ENCODE assay signal across 8 mouse cellular contexts in the genomic region with DNA sequence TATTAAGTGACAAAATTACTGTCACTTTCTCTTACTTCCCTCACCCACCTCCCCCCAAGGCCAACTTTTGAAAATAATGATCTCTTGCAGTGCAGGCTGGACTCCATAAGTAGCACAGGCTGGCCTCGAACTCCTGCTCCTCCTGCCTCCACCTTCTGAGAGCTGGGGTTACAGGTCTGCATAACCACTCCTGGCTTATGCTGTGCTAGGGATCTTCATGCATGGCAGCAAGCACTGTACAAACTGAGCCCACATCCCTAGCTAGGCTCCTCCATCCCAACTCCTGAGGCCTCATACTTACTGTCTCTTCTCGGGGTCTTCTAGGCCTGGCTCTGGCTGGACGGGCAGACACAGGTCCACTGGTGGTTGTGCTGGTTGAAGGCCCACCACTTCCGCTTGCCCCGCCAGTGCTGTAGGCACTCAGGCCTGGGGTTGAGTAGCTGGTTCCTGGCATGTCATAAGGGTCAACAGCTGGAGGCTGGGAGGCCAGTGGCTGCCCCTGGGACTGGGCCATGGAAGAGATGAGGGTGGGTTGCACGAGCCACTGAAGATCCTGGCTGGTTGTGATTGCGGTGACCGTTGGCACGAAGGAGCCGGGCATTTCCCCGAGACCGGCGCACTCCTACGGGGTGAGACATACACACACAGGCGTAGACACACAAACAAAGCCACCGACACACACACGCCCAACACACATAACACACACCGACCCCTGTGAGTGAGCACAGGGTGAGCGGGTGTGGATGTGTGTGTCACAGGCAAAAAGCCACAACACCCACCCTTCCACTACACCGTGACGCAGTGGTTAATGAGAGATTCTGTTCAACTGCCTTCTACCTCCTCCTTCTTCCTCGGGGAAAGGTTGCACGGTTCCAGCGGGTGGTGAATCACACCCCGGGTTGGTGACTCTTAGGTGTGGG. TPM values are rescaled to one million over a fixed set of nuclear protein-coding genes. Genes with fewer than 3 reads are reported as not detected.
DNase-seq lines count a peak whose midpoint lies in the region; ATAC-seq and TF ChIP-seq lines count a peak whose summit lies in the region.

No protein-coding gene starts in this region.

- 67% methylated on average over 25 of the region's 25 CpGs for WGBS in hindbrain, embryonic 10.5 days
- WGBS in hindbrain, embryonic 11.5 days, result 74% methylated on average over 25 of the region's 25 CpGs
- WGBS in embryonic facial prominence, embryonic 15.5 days, result 67% methylated on average over 25 of the region's 25 CpGs
- 70% methylated on average over 25 of the region's 25 CpGs for WGBS in midbrain, embryonic 12.5 days

- no peak for DNase-seq in hindbrain, embryonic 10.5 days (ENCODE audit: low spot score)
- DNase-seq in hindbrain, embryonic 11.5 days (ENCODE audit: low spot score), result no peak
- no peak for DNase-seq in spleen, postnatal 4 days (ENCODE audit: low spot score in 2 of 2)
- DNase-seq in frontal cortex, postnatal 14 days (ENCODE audit: low spot score in 2 of 2), result no peak

- H3K4me2 ChIP-seq in hindbrain, embryonic 11.5 days (replicated peaks; ENCODE audit: low read depth, low read length), result no peak overlapping the region
- peak overlapping the region; percentile 97; the same call in 1 of the 2 replicates for H3K4me2 ChIP-seq in embryonic facial prominence, embryonic 15.5 days (replicated peaks)
- H3K4me2 ChIP-seq in midbrain, embryonic 12.5 days (replicated peaks), result peak overlapping the region; percentile 86

- ATAC-seq in hindbrain, embryonic 11.5 days (ENCODE audit: low FRiP score), result no peak
- ATAC-seq in embryonic facial prominence, embryonic 15.5 days (ENCODE audit: insufficient number of reproducible peaks, low FRiP score, low TSS enrichment, low read depth), result no peak
- ATAC-seq in midbrain, embryonic 12.5 days (ENCODE audit: low FRiP score, low read depth), result no peak
- no peak for ATAC-seq in inflammation-experienced regulatory T-cells, adult 6 months

- TF ChIP-seq CTCF in E14TG2a.4 (conservative IDR thresholded peaks at IDR 0.05; ENCODE audit: low read length), result no peak

- H3K4me3 ChIP-seq in hindbrain, embryonic 10.5 days, result peak overlapping the region; percentile 84
- no peak overlapping the region for H3K4me3 ChIP-seq in hindbrain, embryonic 11.5 days (ENCODE audit: low read depth, low read length)
- H3K4me3 ChIP-seq in E14TG2a.4 (replicated peaks; ENCODE audit: low read length), result peak overlapping the region; percentile 26; the same call in 1 of the 2 replicates
- peak overlapping the region; percentile 77; the same call in 1 of the 2 replicates for H3K4me3 ChIP-seq in embryonic facial prominence, embryonic 15.5 days (replicated peaks)
- H3K4me3 ChIP-seq in midbrain, embryonic 12.5 days, result no peak overlapping the region

- H3K36me3 ChIP-seq in hindbrain, embryonic 10.5 days, result no peaks in the 10 kb centered on the region
- H3K36me3 ChIP-seq in hindbrain, embryonic 11.5 days (ENCODE audit: control insufficient read depth, insufficient read depth, low read length), result no peaks in the 10 kb centered on the region
- H3K36me3 ChIP-seq in E14TG2a.4 (ENCODE audit: insufficient read depth, low read length), result no peaks in the 10 kb centered on the region
- no peaks in the 10 kb centered on the region for H3K36me3 ChIP-seq in embryonic facial prominence, embryonic 15.5 days
- no peaks in the 10 kb centered on the region for H3K36me3 ChIP-seq in midbrain, embryonic 12.5 days

- no peaks in the 10 kb centered on the region for H3K9me3 ChIP-seq in hindbrain, embryonic 10.5 days
- H3K9me3 ChIP-seq in hindbrain, embryonic 11.5 days (ENCODE audit: control insufficient read depth, low read length), result no peaks in the 10 kb centered on the region
- no peaks in the 10 kb centered on the region for H3K9me3 ChIP-seq in E14TG2a.4 (ENCODE audit: low read length)
- H3K9me3 ChIP-seq in embryonic facial prominence, embryonic 15.5 days (replicated peaks), result no peaks in the 10 kb centered on the region
- H3K9me3 ChIP-seq in midbrain, embryonic 12.5 days, result no peaks in the 10 kb centered on the region

- H3K4me1 ChIP-seq in hindbrain, embryonic 10.5 days (replicated peaks), result peaks cover 57% of the 10 kb centered on the region
- peaks cover 3% of the 10 kb centered on the region; the same call in 1 of the 2 replicates for H3K4me1 ChIP-seq in hindbrain, embryonic 11.5 days (replicated peaks; ENCODE audit: control insufficient read depth, insufficient read depth, low read length)
- peaks cover 61% of the 10 kb centered on the region for H3K4me1 ChIP-seq in E14TG2a.4 (replicated peaks; ENCODE audit: low read depth, low read length)
- H3K4me1 ChIP-seq in embryonic facial prominence, embryonic 15.5 days, result peaks cover 41% of the 10 kb centered on the region
- H3K4me1 ChIP-seq in midbrain, embryonic 12.5 days, result peaks cover 42% of the 10 kb centered on the region

- no peak overlapping the region for H3K9ac ChIP-seq in hindbrain, embryonic 11.5 days (ENCODE audit: low read depth, low read length)
- H3K9ac ChIP-seq in embryonic facial prominence, embryonic 15.5 days, result no peak overlapping the region
- no peak overlapping the region for H3K9ac ChIP-seq in midbrain, embryonic 12.5 days (replicated peaks)

- H3K27me3 ChIP-seq in hindbrain, embryonic 10.5 days (ENCODE audit: insufficient read depth, poor library complexity, severe bottlenecking), result peaks cover 69% of the 10 kb centered on the region
- peaks cover 56% of the 10 kb centered on the region for H3K27me3 ChIP-seq in hindbrain, embryonic 11.5 days (ENCODE audit: control insufficient read depth, insufficient read depth, low read length)
- H3K27me3 ChIP-seq in E14TG2a.4 (ENCODE audit: insufficient read depth, low read length), result peaks cover 61% of the 10 kb centered on the region
- H3K27me3 ChIP-seq in embryonic facial prominence, embryonic 15.5 days, result peaks cover 54% of the 10 kb centered on the region
- H3K27me3 ChIP-seq in midbrain, embryonic 12.5 days, result peaks cover 74% of the 10 kb centered on the region

- H3K27ac ChIP-seq in hindbrain, embryonic 10.5 days, result no peak overlapping the region
- no peak overlapping the region for H3K27ac ChIP-seq in hindbrain, embryonic 11.5 days (ENCODE audit: low read depth, low read length)
- H3K27ac ChIP-seq in embryonic facial prominence, embryonic 15.5 days (replicated peaks), result no peak overlapping the region
- no peak overlapping the region for H3K27ac ChIP-seq in midbrain, embryonic 12.5 days (replicated peaks)

RNA-seq across cellular contexts. Expression of a gene that starts 2.8 kb away (rescaled TPM):
- not detected in 2 replicates for polyA plus RNA-seq in hindbrain, embryonic 10.5 days (2016; fragmentation: Nextera tagmentation; extraction: Ambion mirVana)
- polyA plus RNA-seq in hindbrain, embryonic 11.5 days (2014; fragmentation: Nextera tagmentation; extraction: Ambion mirVana), result not detected in 2 replicates
- polyA plus RNA-seq in embryonic facial prominence, embryonic 15.5 days (2015; fragmentation: Nextera tagmentation; extraction: Ambion mirVana), result 0.21 and 0.69 TPM in 2 replicates
- 0.20 TPM in 1 of 2 replicates, not detected in the other for polyA plus RNA-seq in midbrain, embryonic 12.5 days (2016; fragmentation: Nextera tagmentation; extraction: Ambion mirVana)
- polyA plus RNA-seq in inflammation-experienced regulatory T-cells, adult 6 months (2017; shearing (Covaris generic)), result 1 to 10 TPM in 2 of 3 experiments, under 1 TPM in 1; 0.98 to 8.0 (median 2.0) TPM

RNA-seq across cellular contexts. Expression of a gene that starts 24.7 kb away (rescaled TPM):
- polyA plus RNA-seq in hindbrain, embryonic 10.5 days (2016; fragmentation: Nextera tagmentation; extraction: Ambion mirVana), result 37.3 and 67.8 TPM in 2 replicates
- polyA plus RNA-seq in hindbrain, embryonic 11.5 days (2014; fragmentation: Nextera tagmentation; extraction: Ambion mirVana), result 49.6 and 52.1 TPM in 2 replicates
- 39.2 and 41.9 TPM in 2 replicates for polyA plus RNA-seq in embryonic facial prominence, embryonic 15.5 days (2015; fragmentation: Nextera tagmentation; extraction: Ambion mirVana)
- 74.6 and 79.7 TPM in 2 replicates for polyA plus RNA-seq in midbrain, embryonic 12.5 days (2016; fragmentation: Nextera tagmentation; extraction: Ambion mirVana)
- not detected for polyA plus RNA-seq in inflammation-experienced regulatory T-cells, adult 6 months (2017; shearing (Covaris generic))

RNA-seq across cellular contexts. Expression of a gene that starts 27.2 kb away (rescaled TPM):
- 0.30 and 0.42 TPM in 2 replicates for polyA plus RNA-seq in hindbrain, embryonic 10.5 days (2016; fragmentation: Nextera tagmentation; extraction: Ambion mirVana)
- 0.18 TPM in 1 of 2 replicates, not detected in the other for polyA plus RNA-seq in hindbrain, embryonic 11.5 days (2014; fragmentation: Nextera tagmentation; extraction: Ambion mirVana)
- polyA plus RNA-seq in embryonic facial prominence, embryonic 15.5 days (2015; fragmentation: Nextera tagmentation; extraction: Ambion mirVana), result 0.14 and 0.41 TPM in 2 replicates
- polyA plus RNA-seq in midbrain, embryonic 12.5 days (2016; fragmentation: Nextera tagmentation; extraction: Ambion mirVana), result 0.20 and 0.32 TPM in 2 replicates
- polyA plus RNA-seq in inflammation-experienced regulatory T-cells, adult 6 months (2017; shearing (Covaris generic)), result 1 to 10 TPM in 2 of 3 experiments, under 1 TPM in 1; 0.74 to 3.1 (median 2.1) TPM

RNA-seq across cellular contexts. Expression of a gene that starts 35.5 kb away (rescaled TPM):
- 58.8 and 62.0 TPM in 2 replicates for polyA plus RNA-seq in hindbrain, embryonic 10.5 days (2016; fragmentation: Nextera tagmentation; extraction: Ambion mirVana)
- 29.2 and 50.2 TPM in 2 replicates for polyA plus RNA-seq in hindbrain, embryonic 11.5 days (2014; fragmentation: Nextera tagmentation; extraction: Ambion mirVana)
- 85.2 TPM in 2 replicates for polyA plus RNA-seq in embryonic facial prominence, embryonic 15.5 days (2015; fragmentation: Nextera tagmentation; extraction: Ambion mirVana)
- polyA plus RNA-seq in midbrain, embryonic 12.5 days (2016; fragmentation: Nextera tagmentation; extraction: Ambion mirVana), result 44.9 and 47.1 TPM in 2 replicates
- polyA plus RNA-seq in inflammation-experienced regulatory T-cells, adult 6 months (2017; shearing (Covaris generic)), result 100 to 1,000 TPM in 1 of 3 experiments, 10 to 100 TPM in 2; 74.0 to 103 (median 94.6) TPM

RNA-seq across cellular contexts. Expression of a gene that starts 37.5 kb away (rescaled TPM):
- 106 and 128 TPM in 2 replicates for polyA plus RNA-seq in hindbrain, embryonic 10.5 days (2016; fragmentation: Nextera tagmentation; extraction: Ambion mirVana)
- polyA plus RNA-seq in hindbrain, embryonic 11.5 days (2014; fragmentation: Nextera tagmentation; extraction: Ambion mirVana), result 108 and 112 TPM in 2 replicates
- polyA plus RNA-seq in embryonic facial prominence, embryonic 15.5 days (2015; fragmentation: Nextera tagmentation; extraction: Ambion mirVana), result 83.0 and 85.5 TPM in 2 replicates
- polyA plus RNA-seq in midbrain, embryonic 12.5 days (2016; fragmentation: Nextera tagmentation; extraction: Ambion mirVana), result 103 and 114 TPM in 2 replicates
- polyA plus RNA-seq in inflammation-experienced regulatory T-cells, adult 6 months (2017; shearing (Covaris generic)), result 10 to 100 TPM; 51.1 to 68.7 (median 55.2) TPM

Comparison
In these comparisons a context has a peak if more than half of its experiments do, and no peak if none do; other contexts are left out.
1. H3K4me3 ChIP-seq: peak in hindbrain, embryonic 10.5 days (single experiment), E14TG2a.4 (single experiment) and embryonic facial prominence, embryonic 15.5 days (single experiment); none in hindbrain, embryonic 11.5 days (single experiment) and midbrain, embryonic 12.5 days (single experiment).
2. RNA of a gene that starts 24.7 kb away (polyA plus RNA-seq): 74.6 to 79.7 TPM in midbrain, embryonic 12.5 days, 37.3 to 67.8 TPM in hindbrain, embryonic 10.5 days, 49.6 to 52.1 TPM in hindbrain, embryonic 11.5 days and 39.2 to 41.9 TPM in embryonic facial prominence, embryonic 15.5 days; not detected in inflammation-experienced regulatory T-cells, adult 6 months; every median in the first group is over 10 times any median in the second.